15 mouse cellular contexts compared by ENCODE assay signal in the genomic region with DNA sequence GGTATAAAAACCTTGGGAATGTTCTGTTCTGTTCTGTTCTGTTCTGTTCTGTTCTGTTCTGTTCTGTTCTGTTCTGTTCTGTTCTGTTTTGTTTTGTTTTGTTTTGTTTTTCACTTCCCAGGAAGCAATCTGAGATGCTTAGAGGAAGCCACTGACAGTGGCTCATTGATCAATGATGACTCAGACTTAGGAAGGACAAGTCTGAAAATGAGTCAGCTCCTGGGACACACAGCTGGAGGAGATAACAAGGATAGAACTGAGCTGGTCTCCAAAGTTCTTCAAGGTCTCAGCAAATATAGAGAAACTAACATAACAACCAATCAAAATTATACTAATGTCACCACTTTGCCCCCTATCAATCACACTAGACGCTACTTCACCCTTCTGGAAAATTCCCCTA.
"Had no signal": no experiment of that assay in that cellular context is flagged by ENCODE, and none has a peak within 500 bp of the region (broad histone marks: within the 10 kb centered on the region; RNA-seq: fewer than 3 reads in every experiment).

No protein-coding gene starts in this region.

- DNase-seq: lung, adult 18-20 months; lung, embryonic 14.5 days; lung, postnatal 10 days; lung, postnatal 4 days; midbrain, embryonic 14.5 days; right cerebral cortex, postnatal 14 days; thymus, adult 2 months; thymus, postnatal 14 days; thymus, postnatal 36 days had no signal

- H3K9me3 ChIP-seq: liver, embryonic 15.5 days; midbrain, embryonic 10.5 days; midbrain, embryonic 12.5 days; neural tube, embryonic 12.5 days; stomach, embryonic 15.5 days had no signal

- H3K27me3 ChIP-seq: liver, embryonic 15.5 days; midbrain, embryonic 12.5 days; neural tube, embryonic 12.5 days; stomach, embryonic 15.5 days had no signal

- H3K4me3 ChIP-seq: liver, embryonic 15.5 days; midbrain, embryonic 10.5 days; midbrain, embryonic 12.5 days; neural tube, embryonic 12.5 days; stomach, embryonic 15.5 days had no signal

- H3K9ac ChIP-seq: liver, embryonic 15.5 days; lung, embryonic 14.5 days; midbrain, embryonic 12.5 days; neural tube, embryonic 12.5 days; stomach, embryonic 15.5 days had no signal

- H3K4me2 ChIP-seq: liver, embryonic 15.5 days; lung, embryonic 14.5 days; midbrain, embryonic 12.5 days; neural tube, embryonic 12.5 days; stomach, embryonic 15.5 days had no signal

- H3K4me1 ChIP-seq: liver, embryonic 15.5 days; midbrain, embryonic 10.5 days; midbrain, embryonic 12.5 days; neural tube, embryonic 12.5 days; stomach, embryonic 15.5 days had no signal

- H3K36me3 ChIP-seq: liver, embryonic 15.5 days; midbrain, embryonic 10.5 days; midbrain, embryonic 12.5 days; neural tube, embryonic 12.5 days; stomach, embryonic 15.5 days had no signal

- H3K27ac ChIP-seq: liver, embryonic 15.5 days; midbrain, embryonic 10.5 days; midbrain, embryonic 12.5 days; neural tube, embryonic 12.5 days; stomach, embryonic 15.5 days; stomach, postnatal 0 days had no signal
